Mouse (Mus musculus) bone marrow macrophage, adult 2 months (primary cell): ENCODE measurements around the gene Trmt11.

Experiments
- CTCF ChIP-seq: IDR thresholded peaks from 2 replicates; pipeline ENCODE4 v1.5.1; 2012; ENCODE audit warnings: low read depth, mild to moderate bottlenecking, low read length, moderate library complexity
- POLR2A ChIP-seq: IDR thresholded peaks from 2 replicates; pipeline ENCODE4 v1.6.1; 2012; ENCODE audit warnings: mild to moderate bottlenecking, low read depth, low read length, borderline replicate concordance

- TF ChIP-seq CTCF (no peak), POLR2A (no peak)
Observed at GRCm38 (mm10) chr10:30527122-30527521, 73.4 kb downstream of the Trmt11 start.
